Mouse (Mus musculus) hindbrain, embryonic 13.5 days (tissue): ENCODE measurements at regions not wholly inside any gene's neighbourhood (a gene's known extent, or its start where the extent isn't known, plus 50 kb on each side); places are given as distances from the start of the nearest gene placed in this dataset.
A peak's percentile ranks its signal among the peaks of the same experiment; 100 is the strongest.

Experiments used
- ATAC-seq: fragments of 200-750 bp; cut with Nextera tagmentation; 2 replicates; pipeline ENCODE4 v1.8.0; 2017; ENCODE audit warnings: moderate TSS enrichment; ENCODE audit not compliant: low FRiP score
- H3K27ac ChIP-seq: fragments of 300-500 bp; sonication (generic); 2 replicates; pipeline ENCODE4 v1.5.1; 2015; ENCODE audit warnings: inconsistent platforms, mild to moderate bottlenecking, moderate library complexity
- H3K27me3 ChIP-seq: fragments of 300-500 bp; sonication (generic); 2 replicates; pipeline ENCODE4 v1.6.1; 2015; ENCODE audit warnings: mild to moderate bottlenecking, inconsistent platforms
- H3K36me3 ChIP-seq: fragments of 300-500 bp; sonication (generic); 2 replicates; pipeline ENCODE4 v1.6.1; 2015; ENCODE audit warnings: mild to moderate bottlenecking, inconsistent platforms
- H3K4me1 ChIP-seq: fragments of 300-500 bp; sonication (generic); replicated peaks from 2 replicates; pipeline ENCODE4 v1.6.1; 2015; ENCODE audit warnings: inconsistent platforms
- H3K4me2 ChIP-seq: fragments of 300-500 bp; sonication (generic); 2 replicates; pipeline ENCODE4 v1.6.1; 2015; ENCODE audit warnings: inconsistent platforms, mild to moderate bottlenecking, moderate library complexity
- H3K4me3 ChIP-seq: fragments of 300-500 bp; sonication (generic); 2 replicates; pipeline ENCODE4 v1.5.1; 2015; ENCODE audit warnings: mild to moderate bottlenecking, inconsistent platforms
- H3K9ac ChIP-seq: fragments of 300-500 bp; sonication (generic); 2 replicates; pipeline ENCODE4 v1.6.1; 2015; ENCODE audit warnings: mild to moderate bottlenecking, inconsistent platforms
- H3K9me3 ChIP-seq: fragments of 300-500 bp; sonication (generic); 2 replicates; pipeline ENCODE4 v1.6.1; 2016; ENCODE audit warnings: inconsistent platforms
- WGBS: fragments of 180-500 bp; shearing (Covaris S2); methylation state at CpG from one replicate; pipeline ENCODE4 v1.1.7; 2015; 5-methylcytosine and 5-hydroxymethylcytosine counted together

DNA sequence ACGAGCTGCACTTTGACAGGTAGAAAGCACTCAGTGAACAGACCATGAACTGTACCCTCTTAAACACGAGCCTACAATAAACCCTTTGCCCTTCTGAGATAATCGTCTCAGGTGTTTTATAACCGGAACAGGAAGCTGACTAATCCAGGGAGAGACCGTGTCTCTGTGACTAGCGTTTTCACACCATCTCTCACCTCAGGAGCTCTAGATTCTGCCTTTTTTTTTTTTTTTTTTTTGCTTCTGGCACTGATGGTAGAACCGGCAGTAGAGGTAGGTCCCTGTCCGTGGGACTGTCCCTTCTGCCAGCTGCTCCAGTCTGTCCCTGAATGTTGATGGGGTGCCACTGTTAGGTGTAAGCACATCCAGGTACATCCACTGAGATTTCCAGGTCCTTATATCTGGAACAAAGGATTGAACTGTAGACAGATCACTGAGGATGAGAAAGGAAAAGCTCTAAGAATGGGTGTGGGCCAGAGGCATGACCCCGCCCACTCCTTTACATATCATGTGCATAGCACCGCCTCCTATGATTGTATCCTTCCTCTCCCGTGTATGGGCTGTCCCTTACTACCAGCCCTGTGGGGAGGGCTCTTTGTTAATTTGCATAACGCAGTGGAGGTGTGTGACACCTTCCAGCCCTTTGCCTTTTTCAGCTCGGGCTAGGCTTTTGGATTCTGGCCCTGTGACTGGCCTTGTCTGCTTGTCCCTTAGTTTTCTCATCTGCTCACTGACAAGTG, 70.7 kb upstream of the Lrpap1 start:
- Histone ChIP-seq H3K9me3 (no peaks in the 10 kb centered on the region), H3K27ac (no peak overlapping the region), H3K4me1 (0 out of 2 replicates have a peak, but pooled peaks cover 3% of the 10 kb centered on the region), H3K27me3 (no peaks in the 10 kb centered on the region; the same call in 1 of the 2 replicates), H3K36me3 (no peaks in the 10 kb centered on the region), H3K4me3 (no peak overlapping the region), H3K4me2 (no peak overlapping the region), H3K9ac (no peak overlapping the region)
- ATAC-seq, result no peak
- 59% methylated on average over 13 of the region's 13 CpGs for WGBS

DNA sequence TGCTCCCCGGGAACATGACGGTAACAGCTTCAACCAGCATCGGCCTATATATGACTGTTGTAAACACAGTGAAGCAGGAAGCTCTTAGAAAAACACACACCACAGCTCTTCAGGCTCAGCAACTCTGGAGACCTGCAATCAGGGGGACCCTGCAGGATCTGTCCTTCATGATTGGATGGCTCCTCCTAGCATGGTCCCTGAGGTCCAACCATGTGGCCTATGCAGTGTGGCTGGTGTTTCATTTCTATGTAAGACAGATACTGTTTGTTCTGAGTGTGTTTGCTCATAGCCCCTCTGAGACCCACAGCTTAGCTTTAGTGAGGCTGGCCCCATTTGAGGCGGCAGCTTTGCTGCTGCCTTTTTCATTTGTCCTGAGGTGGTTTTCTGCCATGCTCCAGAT, 68.8 kb upstream of the Lrpap1 start:
- no peak overlapping the region for H3K27ac ChIP-seq
- no peak overlapping the region for H3K9ac ChIP-seq
- 74% methylated on average over 4 of the region's 4 CpGs for WGBS
- H3K9me3 ChIP-seq, result no peaks in the 10 kb centered on the region
- no peaks in the 10 kb centered on the region; the same call in 1 of the 2 replicates for H3K27me3 ChIP-seq
- ATAC-seq, result no peak
- no peaks in the 10 kb centered on the region for H3K36me3 ChIP-seq
- no peak overlapping the region for H3K4me3 ChIP-seq
- no peak overlapping the region for H3K4me2 ChIP-seq
- H3K4me1 ChIP-seq, result peaks cover 7% of the 10 kb centered on the region; the same call in 1 of the 2 replicates

DNA sequence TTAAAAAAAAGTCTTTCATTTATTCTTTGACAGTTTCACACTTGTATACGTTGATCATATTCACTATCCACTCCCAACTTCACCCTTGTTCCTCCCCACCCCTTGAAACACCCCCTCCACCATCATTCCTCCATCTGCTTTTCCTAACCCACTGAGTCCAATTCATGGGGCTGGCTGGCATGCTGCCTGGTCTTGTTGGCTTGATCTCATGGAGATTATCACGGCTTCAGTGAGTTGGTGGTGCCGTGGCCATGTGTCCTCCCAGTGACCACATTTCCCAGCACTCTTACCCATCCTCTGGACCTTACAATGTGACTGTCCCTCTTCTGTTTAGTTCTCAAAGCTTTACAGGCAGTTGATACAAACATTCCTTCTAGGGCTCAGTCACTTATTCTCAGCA, 65.8 kb upstream of the Lrpap1 start:
- no peak overlapping the region for H3K4me3 ChIP-seq
- ATAC-seq, result no peak
- no peak overlapping the region for H3K9ac ChIP-seq
- H3K9me3 ChIP-seq, result no peaks in the 10 kb centered on the region
- H3K36me3 ChIP-seq, result no peaks in the 10 kb centered on the region
- no peak overlapping the region for H3K4me2 ChIP-seq
- H3K27me3 ChIP-seq, result no peaks in the 10 kb centered on the region
- H3K4me1 ChIP-seq, result peaks cover 7% of the 10 kb centered on the region; the same call in 1 of the 2 replicates
- no peak overlapping the region for H3K27ac ChIP-seq
- WGBS, result 69% methylated on average over 3 of the region's 3 CpGs

DNA sequence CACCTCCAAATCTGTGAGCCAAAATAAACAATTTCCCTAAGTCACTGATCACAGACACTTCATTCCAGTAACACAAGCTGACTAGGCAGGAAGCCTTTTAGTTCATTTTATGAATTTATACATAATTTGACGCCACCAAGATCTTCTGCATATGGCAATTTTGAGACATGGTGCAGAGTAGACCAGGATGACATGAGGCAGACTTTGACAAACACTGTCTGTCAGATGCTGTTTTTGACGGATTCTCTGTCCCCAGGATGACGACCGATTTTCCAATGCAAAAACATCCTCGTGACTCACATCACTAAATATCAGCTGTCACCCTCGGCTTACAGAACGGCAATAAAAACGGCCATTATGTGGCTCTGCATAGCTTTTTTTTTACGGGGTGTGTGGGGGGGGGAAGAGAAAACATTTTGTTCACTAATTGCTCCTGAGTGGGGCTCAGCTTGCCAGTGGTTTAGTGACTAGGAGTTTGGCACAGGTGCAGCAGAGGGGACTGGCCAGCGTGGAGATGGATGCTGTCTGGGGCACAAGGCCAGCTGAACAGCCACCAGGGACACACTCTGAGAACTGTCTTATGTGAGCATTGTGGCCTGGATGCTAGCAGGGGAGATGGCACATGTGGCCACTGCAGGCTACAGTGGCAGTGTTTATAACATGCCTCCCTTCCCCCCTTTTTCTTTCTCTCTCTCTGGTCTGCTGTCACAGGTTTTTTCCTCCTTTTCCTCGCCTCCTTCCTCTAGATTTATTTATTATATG, 65.0 kb upstream of the Lrpap1 start:
- peak overlapping the region; percentile 52; the same call in 1 of the 2 replicates for H3K27ac ChIP-seq
- 0 out of 2 replicates have a peak, but pooled peaks have one; percentile 52 for ATAC-seq

DNA sequence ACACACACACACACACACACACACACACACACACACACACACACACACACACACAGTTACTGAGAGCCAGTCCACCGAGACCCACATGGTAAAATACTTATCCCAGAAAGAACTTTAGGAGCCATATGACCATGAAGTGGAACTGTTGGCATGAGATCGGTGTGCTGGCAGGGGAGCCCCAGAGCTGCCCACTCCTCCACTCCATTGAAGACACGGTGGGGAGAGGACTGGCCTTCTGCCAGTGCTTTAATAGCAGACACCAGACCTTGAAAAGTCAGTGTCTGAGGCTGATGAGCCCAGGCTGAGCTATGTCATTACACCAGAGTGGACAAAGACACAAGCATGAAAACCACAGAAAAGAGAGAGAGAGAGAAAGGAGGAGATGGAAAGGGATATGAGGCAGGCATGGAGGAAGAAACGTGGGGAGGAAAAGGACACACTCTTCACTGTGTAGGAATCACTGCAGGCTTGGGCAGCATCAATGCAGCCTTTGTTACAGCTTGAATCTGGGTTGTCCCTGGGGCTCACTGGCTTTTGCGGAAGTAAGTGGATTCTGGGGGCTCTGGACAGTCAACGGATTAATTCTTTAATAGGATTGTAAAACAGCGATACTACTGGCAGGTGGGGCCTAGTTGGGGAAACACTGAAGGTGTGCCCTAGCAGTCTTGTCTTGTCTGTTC, 64.2 kb upstream of the Lrpap1 start:
- no peak overlapping the region for H3K4me2 ChIP-seq
- no peaks in the 10 kb centered on the region for H3K9me3 ChIP-seq
- 76% methylated on average over 7 of the region's 7 CpGs for WGBS
- ATAC-seq, result no peak
- peaks cover 7% of the 10 kb centered on the region; the same call in 1 of the 2 replicates for H3K4me1 ChIP-seq
- peak overlapping the region; percentile 52; the same call in 1 of the 2 replicates for H3K27ac ChIP-seq
- no peak overlapping the region for H3K4me3 ChIP-seq
- no peaks in the 10 kb centered on the region for H3K27me3 ChIP-seq
- no peaks in the 10 kb centered on the region for H3K36me3 ChIP-seq
- no peak overlapping the region for H3K9ac ChIP-seq

More for the DNA sequence above, 65.0 kb upstream of the Lrpap1 start:
- Histone ChIP-seq H3K4me2 (no peak overlapping the region), H3K9ac (no peak overlapping the region), H3K9me3 (no peaks in the 10 kb centered on the region), H3K4me3 (no peak overlapping the region), H3K4me1 (peaks cover 7% of the 10 kb centered on the region; the same call in 1 of the 2 replicates), H3K27me3 (no peaks in the 10 kb centered on the region), H3K36me3 (no peaks in the 10 kb centered on the region)
- 60% methylated on average over 11 of the region's 11 CpGs for WGBS

DNA sequence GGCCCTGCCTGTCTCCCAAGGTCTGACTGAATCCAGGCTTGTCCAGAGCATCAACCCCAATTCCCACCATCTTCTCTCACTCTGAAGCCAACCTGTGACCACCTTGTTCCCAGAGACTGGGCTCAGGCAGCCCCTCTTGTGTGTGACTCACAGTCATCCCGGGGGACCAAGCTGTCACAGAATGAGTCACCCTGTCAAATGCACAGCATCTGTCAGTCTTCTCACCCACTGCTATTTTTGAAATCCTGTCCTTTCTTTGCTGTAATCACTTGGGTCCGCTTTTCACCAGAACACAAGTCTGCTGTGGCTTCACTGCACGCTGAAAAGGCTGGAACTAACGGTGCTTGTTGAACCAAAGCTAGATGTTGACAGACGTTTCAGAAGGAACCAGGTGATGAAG, 63.3 kb upstream of the Lrpap1 start:
- no peak for ATAC-seq

DNA sequence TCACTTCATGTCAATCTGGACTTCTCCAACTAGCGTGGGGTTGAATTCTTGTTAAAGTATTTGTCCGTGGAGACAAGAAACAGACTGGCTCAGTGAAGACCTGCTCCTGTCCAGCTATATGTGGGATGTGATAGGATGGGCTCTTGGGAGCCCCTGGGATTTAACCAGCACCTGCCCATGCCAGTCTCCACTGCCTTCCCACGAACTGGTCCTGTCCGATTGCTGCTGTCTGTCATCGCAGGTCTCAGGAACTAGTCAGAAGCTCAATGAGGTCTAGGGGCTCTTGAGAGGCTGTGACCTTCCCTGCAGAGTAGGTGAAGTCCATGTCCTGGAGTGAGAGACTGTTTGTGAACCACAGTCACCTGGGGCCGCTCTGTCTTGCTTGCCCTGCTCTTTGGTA, 62.8 kb upstream of the Lrpap1 start:
- 94% methylated on average over 6 of the region's 6 CpGs for WGBS

More for the DNA sequence above, 63.3 kb upstream of the Lrpap1 start:
- Histone ChIP-seq H3K4me2 (no peak overlapping the region), H3K4me3 (no peak overlapping the region), H3K9me3 (no peaks in the 10 kb centered on the region), H3K27me3 (no peaks in the 10 kb centered on the region), H3K9ac (no peak overlapping the region), H3K4me1 (peaks cover 7% of the 10 kb centered on the region; the same call in 1 of the 2 replicates), H3K36me3 (no peaks in the 10 kb centered on the region), H3K27ac (no peak overlapping the region)
- WGBS, result 78% methylated on average over 5 of the region's 5 CpGs

DNA sequence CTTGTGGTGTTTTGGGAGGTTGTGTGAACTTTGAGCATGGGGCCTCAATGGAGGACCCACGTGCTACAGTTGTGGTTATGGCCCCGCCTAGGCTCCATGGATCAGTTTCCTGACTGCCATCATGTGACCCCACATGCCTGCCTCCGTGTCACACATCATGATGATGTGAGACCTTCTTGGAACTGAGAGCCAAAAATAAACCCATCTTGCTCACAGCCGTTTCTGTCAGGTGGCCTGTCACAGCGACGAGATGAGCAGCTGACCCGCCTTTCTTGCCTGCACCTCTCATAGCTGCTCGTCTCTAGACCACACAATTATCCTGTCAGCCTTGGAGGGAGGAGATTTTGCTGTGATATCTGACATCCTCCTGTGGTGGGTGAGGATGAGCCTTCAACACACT, 60.4 kb upstream of the Lrpap1 start:
- H3K27ac ChIP-seq, result no peak overlapping the region
- H3K27me3 ChIP-seq, result no peaks in the 10 kb centered on the region
- H3K36me3 ChIP-seq, result no peaks in the 10 kb centered on the region
- no peak overlapping the region for H3K4me3 ChIP-seq
- no peak overlapping the region for H3K4me2 ChIP-seq
- WGBS, result 78% methylated on average over 8 of the region's 8 CpGs
- no peak for ATAC-seq
- H3K9ac ChIP-seq, result no peak overlapping the region
- H3K9me3 ChIP-seq, result no peaks in the 10 kb centered on the region
- peaks cover 3% of the 10 kb centered on the region; the same call in 1 of the 2 replicates for H3K4me1 ChIP-seq

More for the DNA sequence above, 62.8 kb upstream of the Lrpap1 start:
- H3K4me3 ChIP-seq, result no peak overlapping the region
- no peak overlapping the region for H3K27ac ChIP-seq
- no peak overlapping the region for H3K4me2 ChIP-seq
- ATAC-seq, result no peak
- H3K4me1 ChIP-seq, result peaks cover 7% of the 10 kb centered on the region; the same call in 1 of the 2 replicates
- H3K9me3 ChIP-seq, result no peaks in the 10 kb centered on the region
- H3K9ac ChIP-seq, result no peak overlapping the region
- no peaks in the 10 kb centered on the region for H3K27me3 ChIP-seq
- H3K36me3 ChIP-seq, result no peaks in the 10 kb centered on the region

DNA sequence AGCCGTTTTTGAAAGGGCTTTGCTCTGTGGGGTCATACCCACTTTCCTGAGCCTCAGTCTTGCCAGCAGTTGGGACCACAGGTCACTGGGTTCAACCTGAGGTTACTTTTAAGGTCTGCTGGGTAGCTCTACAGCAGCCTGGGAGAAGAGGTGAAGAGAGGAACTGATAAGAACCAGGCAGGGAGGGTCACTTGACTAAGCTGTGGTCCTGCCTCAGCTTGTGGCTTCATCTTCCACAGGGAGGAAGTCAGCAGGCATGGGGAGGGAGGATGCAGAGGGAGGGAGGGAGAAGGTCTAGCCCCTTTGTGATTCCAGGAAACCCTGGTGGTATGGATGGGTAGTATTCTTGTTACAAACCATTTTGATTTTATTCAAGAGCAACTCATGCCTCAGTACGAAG, 59.9 kb upstream of the Lrpap1 start:
- Histone ChIP-seq H3K27ac (no peak overlapping the region), H3K36me3 (no peaks in the 10 kb centered on the region), H3K9me3 (no peaks in the 10 kb centered on the region), H3K4me2 (no peak overlapping the region), H3K9ac (no peak overlapping the region), H3K27me3 (no peaks in the 10 kb centered on the region), H3K4me1 (no peaks in the 10 kb centered on the region), H3K4me3 (no peak overlapping the region)
- no peak for ATAC-seq
- 74% methylated on average over 2 of the region's 2 CpGs for WGBS

DNA sequence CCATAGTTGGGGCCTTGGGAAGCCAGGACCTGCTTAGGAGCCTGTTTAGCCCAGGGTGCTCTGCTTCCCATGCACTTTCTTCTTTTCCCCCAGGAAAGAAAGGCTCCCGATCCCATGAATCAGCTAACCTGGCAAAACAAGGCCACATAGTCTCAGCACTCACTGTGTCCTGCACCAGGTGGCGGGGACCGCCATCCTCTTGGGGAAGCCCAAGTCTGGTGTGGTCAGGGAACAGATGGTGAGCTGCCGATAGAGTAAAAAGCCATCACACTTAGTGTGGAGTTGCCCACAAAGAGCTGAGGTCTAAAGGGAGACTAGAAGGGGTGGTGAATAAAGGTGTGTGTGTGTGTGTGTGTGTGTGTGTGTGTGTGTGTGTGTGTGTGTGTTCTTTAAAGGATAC, 57.0 kb upstream of the Lrpap1 start:
- no peaks in the 10 kb centered on the region for H3K27me3 ChIP-seq
- no peak overlapping the region for H3K4me2 ChIP-seq
- H3K4me3 ChIP-seq, result no peak overlapping the region
- H3K27ac ChIP-seq, result no peak overlapping the region
- WGBS, result 91% methylated on average over 4 of the region's 4 CpGs
- H3K9ac ChIP-seq, result no peak overlapping the region
- no peak for ATAC-seq
- H3K9me3 ChIP-seq, result no peaks in the 10 kb centered on the region
- H3K36me3 ChIP-seq, result no peaks in the 10 kb centered on the region
- H3K4me1 ChIP-seq, result peaks cover 20% of the 10 kb centered on the region

DNA sequence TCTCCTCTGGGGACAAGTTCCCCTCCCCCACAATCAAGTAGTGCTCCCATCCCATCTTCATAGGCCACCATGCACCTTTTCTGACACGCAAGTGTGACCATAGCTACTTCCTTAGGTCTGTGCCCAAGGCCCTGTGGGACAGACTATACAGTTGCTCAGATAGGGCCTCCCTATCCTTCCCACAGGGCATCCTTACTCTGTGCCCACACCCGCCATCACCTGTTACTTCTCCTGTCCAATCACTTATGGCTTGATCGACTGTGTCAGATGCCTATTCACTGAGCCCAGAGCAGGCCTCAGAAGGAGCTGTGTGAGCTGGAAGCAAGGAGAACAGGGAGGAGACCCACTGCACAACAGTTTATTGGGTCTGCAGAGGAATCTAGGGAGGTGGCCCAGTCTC, 56.6 kb upstream of the Lrpap1 start:
- no peak overlapping the region for H3K27ac ChIP-seq
- H3K9ac ChIP-seq, result no peak overlapping the region
- H3K27me3 ChIP-seq, result no peaks in the 10 kb centered on the region
- H3K9me3 ChIP-seq, result no peaks in the 10 kb centered on the region
- no peak overlapping the region for H3K4me3 ChIP-seq
- no peak for ATAC-seq
- H3K36me3 ChIP-seq, result no peaks in the 10 kb centered on the region
- no peak overlapping the region for H3K4me2 ChIP-seq
- 89% methylated on average over 3 of the region's 3 CpGs for WGBS
- H3K4me1 ChIP-seq, result peaks cover 20% of the 10 kb centered on the region
